Mouse (Mus musculus): ENCODE results near the gene Notum.

Gene Notum

DNA sequence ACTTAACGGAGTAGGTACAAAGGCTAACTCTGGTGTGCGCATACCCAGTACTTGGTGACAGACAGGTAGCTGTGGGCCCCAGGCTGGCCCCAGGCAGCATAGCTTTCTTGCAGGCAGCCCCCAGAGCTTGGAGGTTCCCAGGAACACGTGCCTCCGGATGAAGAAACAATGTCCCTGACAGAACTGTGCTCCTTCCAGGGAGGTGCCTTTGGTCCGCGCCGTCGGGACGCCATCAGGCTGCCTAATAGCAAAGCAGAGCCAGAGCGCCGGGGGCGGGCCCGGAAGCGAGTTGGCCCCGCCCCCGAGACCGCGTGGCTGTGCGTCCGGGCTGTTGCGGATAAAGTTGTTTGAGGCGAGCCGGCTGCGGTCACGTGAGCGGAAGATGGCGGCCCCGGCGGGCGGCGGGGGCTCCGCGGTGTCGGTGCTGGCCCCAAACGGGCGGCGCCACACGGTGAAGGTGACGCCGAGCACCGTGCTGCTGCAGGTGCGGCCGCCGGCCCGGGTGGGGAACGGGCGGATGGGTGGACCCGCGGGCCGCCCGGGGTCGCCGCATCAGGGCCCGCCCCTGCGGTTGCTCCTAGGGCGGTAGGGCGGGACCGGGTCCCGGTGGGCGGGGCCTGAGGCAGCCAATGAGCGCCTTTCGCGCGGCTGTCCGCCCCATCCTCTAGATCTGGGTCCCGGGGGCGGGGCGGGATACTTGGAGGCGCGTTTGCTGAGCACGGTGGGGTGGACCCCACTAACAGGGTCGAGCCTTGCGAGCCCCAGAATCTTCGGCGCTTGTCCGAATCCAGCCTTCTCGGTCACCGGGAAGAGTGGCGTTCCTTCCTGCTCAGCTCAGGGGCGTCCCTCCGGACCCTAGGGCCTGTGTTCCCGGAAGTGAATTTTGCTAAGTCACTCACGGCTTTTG, 12.0 kb upstream of the Notum start, which contains the start of gene Aspscr1:
Gene Aspscr1, plus strand, starts transcription at position 287 of the 907 bp plus-strand sequence.
- DNase-seq, result peak; percentile 98

DNA sequence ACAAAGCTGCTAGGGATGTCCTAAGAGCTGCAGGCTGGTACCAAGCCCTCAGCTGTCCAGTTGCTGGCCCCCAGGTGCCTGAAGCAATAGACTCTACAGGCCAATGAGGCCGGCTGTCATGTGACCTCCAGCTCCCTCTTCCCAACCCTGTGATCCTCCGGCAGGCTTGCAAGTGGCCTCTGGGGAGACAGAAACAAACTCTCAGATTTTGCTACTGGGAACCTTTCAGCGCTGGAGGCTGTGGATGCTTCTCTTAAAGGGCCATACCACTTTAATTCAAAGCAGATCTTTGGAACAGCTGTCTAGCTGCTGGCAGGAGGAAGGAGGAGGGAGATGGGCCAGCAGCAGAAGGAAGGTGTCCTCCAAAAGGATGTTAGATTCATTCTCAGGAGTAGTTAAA, 5.6 kb upstream of the Notum start:
- DNase-seq, result no peak

DNA sequence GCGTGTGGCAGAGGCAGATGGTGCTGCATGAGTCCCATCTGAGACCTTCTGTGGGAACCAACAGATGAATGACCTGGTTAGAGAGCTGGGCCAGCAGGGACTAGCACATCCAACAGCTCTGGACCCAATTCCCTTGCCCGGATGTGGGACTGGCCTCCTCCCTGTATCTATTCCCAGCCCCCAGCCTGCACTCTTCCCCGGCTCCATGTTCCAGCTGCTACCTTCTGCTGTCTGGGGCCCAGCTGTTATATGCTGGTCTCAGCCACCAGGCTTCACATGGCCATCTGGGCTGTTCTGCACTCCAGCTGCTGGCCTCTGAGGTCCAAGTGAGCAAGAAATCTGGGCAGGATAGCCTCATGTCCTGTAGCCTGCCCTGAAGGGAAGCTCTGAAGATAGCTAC, 4.4 kb upstream of the Notum start:
- no peak for DNase-seq

DNA sequence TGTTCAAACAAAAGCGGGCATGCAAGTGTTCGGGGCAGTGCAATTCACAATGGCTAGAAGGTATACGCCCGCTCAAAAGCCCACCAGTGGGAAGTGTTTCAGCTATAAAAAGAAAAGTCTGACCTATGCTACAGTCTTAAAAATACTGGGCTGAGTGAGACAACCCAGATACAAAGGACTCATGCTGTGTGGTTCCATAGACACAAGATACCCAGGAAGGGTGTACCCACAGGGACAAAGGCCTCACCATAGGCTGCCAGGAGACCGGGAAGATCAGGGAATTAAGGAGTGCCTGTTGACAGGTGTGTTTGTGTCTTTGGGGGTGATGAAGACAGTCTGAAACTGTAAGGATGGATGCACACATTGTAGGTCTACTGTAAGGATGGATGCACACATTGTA, 2.7 kb upstream of the Notum start:
- DNase-seq, result no peak

DNA sequence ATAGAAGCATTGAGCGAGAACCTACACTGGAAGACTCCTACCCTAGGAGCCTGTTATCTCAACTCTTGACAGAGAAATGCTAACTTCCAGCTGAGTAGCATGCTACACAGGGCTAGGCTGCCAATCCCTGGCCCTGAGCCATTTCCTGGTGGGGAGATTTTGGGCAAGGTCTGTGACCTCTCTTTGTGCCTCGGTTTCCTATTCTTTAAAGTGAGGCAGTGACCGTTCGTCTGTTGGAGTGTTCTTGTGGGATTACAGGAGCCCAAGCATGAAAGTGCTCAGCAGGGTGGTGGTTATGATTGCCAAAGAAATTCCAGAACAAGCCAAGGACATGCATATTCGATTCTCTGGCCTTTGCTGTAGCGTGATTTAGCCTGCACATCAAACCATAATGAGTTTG, 1.8 kb upstream of the Notum start:
- no peak for DNase-seq

DNA sequence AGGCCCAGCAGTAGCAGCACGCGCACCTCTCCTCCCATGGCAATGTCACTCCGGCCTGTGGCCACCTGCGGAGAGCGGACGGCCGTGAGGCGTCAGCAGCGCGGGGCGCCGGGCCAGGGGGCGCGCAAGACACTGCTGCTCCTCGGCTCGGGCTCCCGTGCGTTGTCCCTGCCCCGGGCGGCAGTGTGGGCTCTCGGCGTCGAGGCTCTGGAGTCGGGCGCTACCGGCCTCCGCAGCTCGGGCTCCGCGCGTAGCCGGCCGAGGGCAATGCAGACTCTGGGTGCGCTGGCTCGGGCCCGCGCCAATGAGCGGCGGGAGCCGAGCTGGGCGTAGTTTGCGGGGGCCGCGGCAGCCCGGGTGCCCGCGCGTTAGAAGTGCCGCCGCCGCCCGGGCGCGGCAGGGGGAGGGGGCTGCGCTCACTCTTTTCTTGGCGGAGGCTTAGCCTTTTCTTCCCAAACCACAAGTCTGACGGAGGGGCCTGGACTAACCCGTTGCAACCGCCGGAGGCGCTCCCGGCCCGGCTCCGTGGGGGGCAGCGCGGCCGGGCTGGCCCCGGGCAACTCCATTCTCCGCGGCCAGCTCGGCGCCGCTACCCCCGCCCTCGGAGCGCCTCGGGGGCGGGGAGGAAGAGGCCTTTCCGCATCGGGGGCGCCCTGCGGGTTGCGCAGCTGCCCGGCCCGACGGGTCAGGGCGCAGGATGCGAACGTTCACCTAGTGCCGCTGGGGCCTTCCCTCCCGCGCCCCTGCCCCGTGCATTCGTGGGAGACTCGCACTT, 487 bp downstream of the Notum start:
- DNase-seq, result peak; percentile 19

DNA sequence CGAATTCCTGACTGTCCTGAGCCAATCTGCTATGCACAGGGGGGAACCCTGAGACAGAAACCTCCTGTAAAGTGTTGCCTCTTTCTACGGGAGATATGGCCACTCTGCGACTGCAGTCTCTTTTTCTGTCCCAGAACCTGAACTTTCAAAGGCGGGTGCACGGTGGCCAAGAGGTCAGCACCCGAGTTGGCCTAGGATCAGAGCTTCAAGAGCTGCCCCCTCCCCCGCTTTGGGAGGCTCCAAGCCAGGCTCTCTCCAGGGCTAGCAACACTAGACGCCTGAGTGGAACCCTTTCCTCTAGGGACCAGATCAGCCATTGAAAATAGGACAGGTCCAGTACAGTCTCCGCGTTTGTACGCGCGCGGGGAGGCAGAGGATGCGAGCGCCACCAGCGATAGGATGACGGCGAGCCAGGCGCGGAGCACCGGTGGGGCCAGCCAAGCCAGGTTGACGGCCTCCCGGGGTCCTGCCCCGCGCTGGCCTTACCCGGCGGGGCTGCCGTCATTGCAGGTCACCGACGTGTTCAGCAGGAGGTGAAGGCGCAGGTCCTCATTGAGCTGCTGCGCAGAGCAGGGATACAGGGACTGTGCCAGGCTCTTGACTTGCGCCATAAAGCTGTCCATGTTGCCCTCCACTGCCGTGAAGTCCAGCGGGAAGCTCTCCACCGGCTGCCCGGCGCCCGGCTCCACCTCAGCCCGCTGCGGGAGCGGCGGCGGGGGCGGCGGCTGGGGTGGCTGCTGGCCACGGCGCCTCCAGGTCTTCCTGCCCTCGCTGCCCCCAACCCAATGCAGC, 1.3 kb downstream of the Notum start:
- no peak for DNase-seq

DNA sequence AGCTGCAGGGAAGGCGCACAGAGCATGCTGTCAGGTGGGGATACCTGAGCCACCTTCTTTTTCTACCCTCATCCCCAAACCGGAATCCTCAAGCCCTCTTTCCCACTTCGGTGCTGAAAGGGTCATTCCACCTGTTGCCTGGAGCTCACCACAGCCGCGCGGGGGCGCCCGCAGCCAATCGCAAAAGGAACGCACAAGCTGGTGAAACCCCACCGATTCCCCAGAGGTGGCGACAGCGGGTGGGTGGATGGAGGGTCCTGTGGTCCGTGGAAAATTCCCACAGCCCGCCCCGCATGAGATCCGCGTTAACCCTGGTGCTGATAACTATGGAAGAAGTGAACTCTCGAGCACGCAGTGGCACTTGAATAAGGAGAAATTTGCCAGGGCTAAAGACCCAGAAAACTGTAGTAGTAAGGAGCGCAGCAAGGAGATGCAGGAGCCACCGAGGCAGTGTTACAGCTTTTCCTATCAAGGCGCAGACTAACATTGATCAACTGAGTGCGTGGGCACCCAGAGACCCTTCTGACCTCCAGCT, 2.0 kb downstream of the Notum start:
- peak; percentile 86 for DNase-seq

DNA sequence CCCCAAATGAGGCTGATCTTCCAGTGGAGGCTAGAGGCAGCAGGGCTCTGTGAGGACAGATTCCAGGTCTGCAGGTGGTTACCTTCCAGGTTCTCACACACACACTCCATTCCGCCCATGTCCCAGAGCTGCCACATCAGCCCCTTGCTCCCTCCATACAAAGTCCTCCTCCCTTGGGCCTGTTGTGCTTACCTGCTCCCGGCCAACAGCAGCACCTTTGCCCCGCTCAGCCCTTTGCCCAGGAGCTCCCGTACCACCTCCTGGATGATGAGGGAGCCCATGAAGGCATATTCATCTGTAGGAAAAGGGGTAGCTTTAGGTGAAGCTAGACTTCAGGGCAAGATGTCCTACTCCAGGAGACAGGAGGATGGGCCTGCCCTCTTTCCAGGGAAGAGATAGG, 3.7 kb downstream of the Notum start:
- no peak for DNase-seq

DNA sequence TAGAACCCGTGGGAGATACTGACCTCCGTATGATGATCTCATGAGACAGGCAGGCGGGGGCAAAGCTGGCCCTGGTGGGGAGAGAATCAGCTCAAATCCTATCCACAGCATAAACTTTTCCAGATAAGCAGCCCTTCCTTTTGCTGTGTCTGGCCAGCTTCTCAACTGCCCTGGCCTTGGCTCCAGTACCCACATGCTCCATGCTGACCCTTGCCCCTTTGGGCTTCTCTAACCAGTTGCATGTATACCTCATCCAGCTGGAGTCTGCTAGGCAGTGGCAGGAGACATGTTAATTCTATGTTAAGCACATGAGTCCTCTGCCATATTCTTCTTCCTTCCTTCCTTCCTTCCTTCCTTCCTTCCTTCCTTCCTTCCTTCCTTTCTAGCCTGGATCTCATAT, 6.2 kb downstream of the Notum start:
- DNase-seq, result no peak

DNA sequence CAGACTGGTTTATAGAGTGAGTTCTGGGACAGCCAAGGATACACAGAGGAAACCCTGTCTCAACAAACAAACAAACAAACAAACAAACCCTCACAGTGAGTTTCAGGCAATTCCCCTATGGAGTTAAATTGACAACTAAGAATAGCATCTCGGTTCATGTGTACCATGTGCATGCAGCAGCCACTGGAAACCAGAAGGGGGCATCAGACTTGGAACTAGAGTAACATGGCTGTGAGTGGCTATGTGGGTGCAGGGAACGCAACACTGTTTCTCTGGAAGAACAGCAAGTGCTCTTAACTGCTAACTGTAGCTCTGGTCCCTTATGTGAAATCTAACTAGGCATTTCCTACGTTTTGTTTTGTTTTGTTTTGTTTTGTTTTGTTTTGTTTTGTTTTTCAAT, 9.1 kb downstream of the Notum start:
- DNase-seq, result no peak

DNA sequence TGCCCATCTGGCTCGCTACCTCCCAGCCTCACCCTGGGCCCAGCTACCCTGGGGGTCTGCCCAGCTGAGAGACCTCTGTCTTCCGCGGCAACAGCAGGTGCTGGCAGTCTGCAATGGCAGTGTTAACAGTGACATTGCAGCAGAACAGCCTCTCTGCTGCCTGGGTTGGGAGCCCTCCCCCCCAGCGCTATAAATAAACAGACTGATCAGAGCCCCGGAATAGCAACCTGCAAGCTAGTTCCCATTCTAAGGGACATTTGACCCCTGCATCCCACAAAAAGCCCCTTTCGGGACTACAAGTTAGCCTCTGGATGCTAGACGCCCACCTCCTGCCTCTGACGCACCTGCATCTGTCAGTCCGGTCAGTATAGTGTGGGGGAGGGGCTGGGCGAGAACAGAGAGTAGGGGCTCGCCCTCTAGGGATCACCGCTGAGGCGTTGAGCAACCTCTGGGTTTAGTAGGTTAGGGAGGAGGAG, 12.9 kb downstream of the Notum start, which contains the start of gene Myadml2:
Gene Myadml2, minus strand, starts transcription at position 158 of the 476 bp plus-strand sequence.
- DNase-seq, result peak; percentile 52

DNA sequence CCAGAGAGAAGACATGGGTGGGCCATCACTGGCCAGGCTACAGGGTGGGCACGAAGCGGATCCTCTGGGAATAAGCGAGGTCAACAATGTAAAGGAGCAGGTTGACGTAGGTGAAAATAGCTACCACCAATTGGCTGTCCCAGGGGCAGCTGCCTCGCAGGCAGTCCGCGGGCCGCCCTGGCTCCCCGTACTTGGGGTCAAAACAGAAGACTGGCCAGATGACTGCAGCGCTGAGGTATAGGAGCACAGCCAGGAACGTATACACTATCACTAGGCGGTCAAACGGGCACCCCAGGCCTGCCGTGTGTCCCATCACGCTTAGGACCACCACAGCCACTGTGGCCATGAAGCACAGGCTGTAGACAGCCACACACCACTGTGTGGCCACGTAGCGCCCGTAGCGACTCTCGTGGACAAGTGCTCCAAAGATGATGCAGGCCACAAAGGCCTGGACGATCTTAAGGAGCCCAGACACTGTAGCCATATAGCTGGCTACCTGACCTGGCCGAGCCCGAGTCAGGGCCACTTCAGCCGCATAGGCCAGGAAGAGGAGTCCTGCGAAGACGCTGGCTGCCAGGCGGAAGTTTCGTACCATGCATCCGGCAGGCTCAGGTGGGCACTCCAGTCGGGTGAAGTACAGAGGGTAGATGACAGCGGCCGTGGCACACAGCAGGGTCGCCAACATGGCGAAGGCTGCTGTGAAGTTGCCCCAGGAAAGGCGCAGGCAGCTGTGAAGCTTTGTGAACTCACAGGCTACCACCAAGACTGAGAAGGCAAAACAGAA, 13.7 kb downstream of the Notum start:
- DNase-seq, result no peak

DNA sequence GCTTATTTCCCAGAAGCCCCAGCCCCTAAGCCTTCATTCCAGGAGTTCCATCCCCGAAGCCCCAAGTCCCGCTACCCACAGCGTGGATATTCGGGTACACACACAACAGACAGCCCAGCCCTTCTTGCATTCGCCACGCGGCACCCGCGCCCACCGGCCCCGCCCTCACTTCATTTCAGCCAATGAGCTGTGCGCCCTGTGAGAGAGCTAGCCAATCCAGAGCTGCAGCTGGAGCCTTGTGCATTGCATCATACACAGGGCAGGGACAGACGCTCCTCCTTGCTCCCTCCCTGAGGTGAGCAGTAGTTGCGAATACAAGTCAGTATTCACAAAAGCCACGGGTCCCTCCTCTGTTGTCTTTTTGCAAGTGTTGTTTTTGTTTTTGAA, 17.4 kb downstream of the Notum start, which contains the start of gene Pycr1:
Gene Pycr1, minus strand, starts transcription at position 169 of the 387 bp plus-strand sequence.
- DNase-seq, result peak; percentile 97

DNA sequence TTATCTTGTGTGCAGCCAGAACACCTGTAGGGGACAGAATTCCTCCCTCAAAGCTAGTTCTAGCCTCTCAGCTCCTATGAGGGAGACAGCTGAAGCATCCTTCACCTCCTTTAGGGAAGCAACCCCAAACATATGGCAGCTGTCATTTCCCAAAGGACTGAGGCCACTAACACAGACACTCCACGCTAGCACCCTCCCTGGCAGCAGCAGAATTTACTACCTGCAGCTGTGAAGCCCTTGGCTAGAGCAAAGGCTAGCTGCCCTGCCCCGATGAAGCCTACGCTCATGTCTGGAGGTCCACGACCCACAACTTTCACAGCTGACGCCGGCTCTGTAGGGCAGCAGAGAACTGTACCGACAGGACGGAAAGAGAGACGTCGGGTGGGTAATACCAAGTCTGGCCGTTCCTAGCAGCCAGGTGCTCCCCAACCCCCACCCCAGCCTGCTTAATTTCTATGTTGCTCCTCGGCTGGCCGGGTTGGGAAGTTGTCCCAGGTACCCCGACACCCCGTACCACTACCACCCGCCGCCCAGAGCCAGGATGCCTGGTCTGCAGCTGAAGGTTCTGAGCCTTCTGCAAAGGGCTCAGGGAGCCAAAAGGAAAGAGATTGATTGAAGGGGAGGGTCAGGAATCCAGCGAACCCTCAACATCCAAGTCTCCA, 17.9 kb downstream of the Notum start:
- peak; percentile 42 for DNase-seq

DNA sequence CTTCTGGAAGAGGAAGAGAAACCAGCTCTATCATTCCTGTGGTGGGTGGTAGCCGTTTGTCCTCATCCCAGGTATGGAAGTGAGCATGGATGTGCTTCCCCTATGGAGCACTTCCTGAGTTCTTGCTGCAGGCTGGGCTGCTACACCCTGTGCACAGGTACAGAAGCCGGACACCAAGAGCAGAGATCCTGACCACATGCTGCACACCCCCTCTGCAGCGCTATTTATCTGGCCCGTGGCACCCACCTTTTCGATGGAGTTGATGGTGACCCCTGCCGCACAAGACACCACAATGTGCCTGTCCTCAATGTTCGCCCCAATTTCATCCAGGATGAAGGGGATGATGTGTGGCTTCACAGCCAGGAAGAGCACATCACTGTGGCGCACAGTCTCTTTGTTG, 19.1 kb downstream of the Notum start:
- DNase-seq, result no peak

DNA sequence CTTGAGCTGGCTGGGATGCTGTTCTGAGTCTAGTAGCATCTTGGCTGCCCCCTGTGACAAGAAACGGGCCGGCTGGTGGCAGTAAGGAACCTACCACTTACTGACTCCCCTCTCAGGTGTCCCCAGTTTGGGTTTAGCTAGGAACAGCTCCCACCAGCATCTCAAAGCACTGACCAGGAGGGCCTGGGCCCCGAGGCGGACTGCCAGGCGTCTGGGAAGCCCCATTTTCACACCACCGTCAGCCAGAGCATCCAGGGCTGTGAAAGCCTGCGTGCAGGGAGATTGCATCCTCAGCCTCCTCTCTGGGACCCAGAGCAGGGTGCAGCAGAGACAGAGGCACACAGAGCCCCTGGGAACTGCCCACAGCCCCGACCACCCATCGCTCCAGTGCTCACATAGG, 19.7 kb downstream of the Notum start:
- DNase-seq, result no peak

DNA sequence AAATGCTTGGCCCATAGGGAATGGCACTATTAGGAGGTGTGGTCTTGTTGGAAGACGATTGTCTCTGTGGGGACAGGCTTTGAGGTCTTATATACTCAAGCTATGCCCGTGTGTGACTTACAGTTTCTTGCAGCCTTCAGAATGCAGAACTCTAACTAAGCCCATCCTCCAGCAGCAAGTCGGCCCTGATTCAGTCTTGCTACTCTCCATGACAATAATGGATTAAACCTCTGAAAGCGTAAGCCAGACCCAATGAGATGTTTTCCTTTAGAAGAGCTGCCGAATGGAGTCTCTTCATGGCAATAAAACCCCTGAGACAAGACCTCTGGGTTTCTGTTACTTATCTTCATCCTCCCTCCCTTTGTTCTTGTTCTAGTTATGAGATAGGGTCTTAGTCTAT, 26.2 kb downstream of the Notum start:
- DNase-seq, result no peak

DNA sequence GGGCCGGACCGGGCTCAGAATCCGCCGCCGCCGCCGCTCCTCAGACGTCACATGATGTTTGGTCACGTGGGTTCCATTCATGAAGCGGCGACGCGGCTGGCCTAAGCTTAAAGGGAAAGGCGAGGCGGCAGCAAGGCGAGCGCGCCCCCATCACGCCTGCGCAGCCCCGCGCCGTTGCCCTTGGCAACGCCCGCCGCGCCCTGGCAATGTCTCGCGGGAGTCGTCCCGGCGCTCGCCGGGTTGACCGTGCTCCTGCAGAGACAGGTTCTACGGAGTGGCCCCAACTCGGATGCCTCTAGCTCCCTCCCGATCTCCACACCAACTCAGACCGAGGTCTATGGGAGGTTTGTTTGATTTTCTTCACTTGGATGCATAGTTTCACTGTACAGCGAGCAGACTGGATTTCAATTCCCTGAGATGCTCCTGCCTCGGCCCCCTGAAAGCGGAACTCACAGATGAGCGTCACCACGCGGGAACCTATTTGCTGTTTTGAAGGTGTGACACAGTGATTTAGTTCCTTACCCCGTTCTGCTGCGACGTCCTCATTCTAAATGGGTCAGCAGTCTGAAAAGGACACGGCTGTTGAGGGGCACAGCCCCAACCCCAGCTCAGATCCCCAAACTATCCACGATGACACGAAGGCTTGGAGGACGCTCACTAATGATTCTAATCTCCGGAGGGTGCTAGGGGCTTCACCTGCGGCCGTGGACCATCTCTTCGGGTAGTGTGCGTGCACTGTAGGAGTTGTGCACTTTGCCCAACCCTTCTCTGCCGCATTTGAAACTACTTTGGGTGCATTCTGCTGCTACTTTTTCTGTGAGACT, 27.2 kb downstream of the Notum start, which contains the start of gene Mafg:
Gene Mafg, minus strand, starts transcription at position 81 of the 824 bp plus-strand sequence.
- peak; percentile 86 for DNase-seq
